Comparison of ENCODE assay signal across 9 mouse cellular contexts in genomic region chr5:32472332-32473028, GRCm38 (mm10). TPM values are rescaled to one million over a fixed set of nuclear protein-coding genes. Genes with fewer than 3 reads are reported as not detected.
DNase-seq lines count a peak whose midpoint lies in the region; ATAC-seq and TF ChIP-seq lines count a peak whose summit lies in the region.
"Had no signal": no experiment of that assay in that cellular context is flagged by ENCODE, and none has a peak within 500 bp of the region (broad histone marks: within the 10 kb centered on the region; RNA-seq: fewer than 3 reads in every experiment).

No protein-coding gene starts in this region.

- intact Hi-C loops in heart, postnatal 10 days (cut with DNase I): no loop called here
- intact Hi-C loops in left cerebral cortex, postnatal 4 days (cut with DNase I): no loop called here

- TF ChIP-seq CTCF in Patski (IDR thresholded peaks at IDR 0.05): no peak

- in situ Hi-C loops in Patski (cut with MboI; ENCODE audit: low pct_unique_long_range_greater_than_20kb): no loop called here

- POLR2A ChIA-PET in Patski (lab: Charles Lee): interaction anchor here (0.6 kb wide), 1 partner anchor 295 kb away, joined by 5 read pairs; no protein-coding TSS in a partner anchor

- CTCF ChIA-PET in Patski (lab: Charles Lee): interaction anchor here (1.1 kb wide), 1 partner anchor 48 kb away, joined by 3 read pairs; no protein-coding TSS in a partner anchor

- no peaks in the 10 kb centered on the region for H3K27me3 ChIP-seq in Patski

- peak; percentile 87 for ATAC-seq in Patski
- ATAC-seq: inflammation-experienced regulatory T-cells, adult 6 months had no signal

- DNase-seq in Patski (ENCODE audit: low read depth, low spot score): peak; percentile 59
- peak; percentile 40 for DNase-seq in c-Kit-negative CD71-positive TER-119-positive erythroid progenitor cells, embryonic 14.5 days (ENCODE audit: low read depth, low spot score)
- peak; percentile 40 to 41 for DNase-seq in heart, postnatal 10 days
- peak; percentile 57 for DNase-seq in lung, postnatal 10 days
- DNase-seq in left cerebral cortex, postnatal 4 days: no peak
- DNase-seq in cerebellum, postnatal 14 days: no peak
- DNase-seq in testis, postnatal 10 days (ENCODE audit: low spot score): no peak
- no peak for DNase-seq in thymus, postnatal 0 days (ENCODE audit: low spot score)

RNA-seq across cellular contexts. Expression of gene Ppp1cb, which starts 13.8 kb away (rescaled TPM):
- 243 TPM for polyA plus RNA-seq in Patski (2021)
- 100 to 1,000 TPM; 446 to 490 TPM for total RNA-seq in heart, postnatal 10 days (2021)
- 100 to 1,000 TPM; 362 to 387 TPM for total RNA-seq in left cerebral cortex, postnatal 4 days (2021)
- polyA plus RNA-seq in thymus, postnatal 0 days (2015; fragmentation: Nextera tagmentation; extraction: Ambion mirVana): 207 TPM in 2 replicates

Comparison
In these comparisons a context has a peak if more than half of its experiments do, and no peak if none do; other contexts are left out.
1. DNase-seq: peak in Patski (single experiment), c-Kit-negative CD71-positive TER-119-positive erythroid progenitor cells, embryonic 14.5 days (single experiment), heart, postnatal 10 days (2 of 2) and lung, postnatal 10 days (single experiment); none in left cerebral cortex, postnatal 4 days (single experiment), cerebellum, postnatal 14 days (0 of 2), testis, postnatal 10 days (single experiment) and thymus, postnatal 0 days (single experiment).